Mouse (Mus musculus): ENCODE data around the gene Sox10. TPM values are rescaled to one million over a fixed set of nuclear protein-coding genes. Genes with fewer than 3 reads are reported as not detected.

Gene Sox10
- polyA plus RNA-seq, 1 experiment from 2014 or later: 1.7 TPM

GRCm38 (mm10) chr15:79192885-79193845 is 28.1 kb upstream of the Sox10 start:
- Histone ChIP-seq H3K27me3 (no peaks in the 10 kb centered on the region), H3K27ac (replicated peaks) (peak overlapping the region; percentile 95), H3K4me1 (peaks cover 26% of the 10 kb centered on the region), H3K9me3 (no peaks in the 10 kb centered on the region), H3K4me2 (replicated peaks) (peak overlapping the region; percentile 33), H3K9ac (replicated peaks) (peak overlapping the region; percentile 22), H3K36me3 (no peaks in the 10 kb centered on the region), H3K4me3 (no peak overlapping the region)
- ATAC-seq (replicated peaks): peak; percentile 81
- WGBS: 5% methylated on average over 27 of the region's 27 CpGs

GRCm38 (mm10) chr15:79192450-79192849 is 27.4 kb upstream of the Sox10 start:
- 67% methylated on average over 6 of the region's 6 CpGs for WGBS
- Histone ChIP-seq H3K9me3 (no peaks in the 10 kb centered on the region), H3K4me2 (replicated peaks) (0 out of 2 replicates have a peak overlapping the region, but pooled peaks have one; percentile 33), H3K9ac (replicated peaks) (no peak overlapping the region), H3K27ac (replicated peaks) (peak overlapping the region; percentile 95), H3K4me3 (no peak overlapping the region), H3K4me1 (peaks cover 26% of the 10 kb centered on the region), H3K27me3 (no peaks in the 10 kb centered on the region), H3K36me3 (no peaks in the 10 kb centered on the region)
- 0 out of 2 replicates have a peak, but pooled peaks have one; percentile 16 for ATAC-seq (replicated peaks)

DNA sequence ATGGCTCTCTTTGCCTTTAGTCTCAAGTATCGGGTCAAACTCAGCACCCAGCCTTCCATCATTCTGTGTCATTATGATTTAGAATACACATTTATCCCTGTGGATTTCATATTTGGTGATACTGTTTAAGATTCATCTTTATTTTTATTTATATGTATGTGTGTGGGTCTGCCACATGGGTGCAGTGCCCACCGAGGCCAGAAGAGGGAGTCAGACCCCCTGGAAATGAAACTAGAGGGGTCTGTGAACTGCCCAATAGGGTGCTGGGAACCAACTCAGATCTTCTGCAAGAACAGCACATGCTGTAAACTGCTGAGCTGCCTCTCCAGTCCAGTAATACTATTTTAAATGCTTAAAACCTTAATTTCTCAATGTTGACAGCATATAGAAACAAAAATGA is 26.4 kb upstream of the Sox10 start:
- no peak for ATAC-seq (replicated peaks)
- 94% methylated on average over 2 of the region's 2 CpGs for WGBS
- Histone ChIP-seq H3K9ac (replicated peaks) (no peak overlapping the region), H3K4me2 (replicated peaks) (no peak overlapping the region), H3K4me1 (peaks cover 26% of the 10 kb centered on the region), H3K36me3 (no peaks in the 10 kb centered on the region), H3K4me3 (no peak overlapping the region), H3K9me3 (no peaks in the 10 kb centered on the region), H3K27me3 (no peaks in the 10 kb centered on the region), H3K27ac (replicated peaks) (no peak overlapping the region)

- ATAC-seq (replicated peaks): no peak
- no peak overlapping the region for H3K4me2 ChIP-seq (replicated peaks)
- WGBS: 90% methylated on average over 8 of the region's 8 CpGs
- no peaks in the 10 kb centered on the region for H3K9me3 ChIP-seq
- H3K9ac ChIP-seq (replicated peaks): no peak overlapping the region
- H3K27me3 ChIP-seq: no peaks in the 10 kb centered on the region
- H3K36me3 ChIP-seq: no peaks in the 10 kb centered on the region
- peaks cover 6% of the 10 kb centered on the region for H3K4me1 ChIP-seq
- H3K4me3 ChIP-seq: no peak overlapping the region
- no peak overlapping the region for H3K27ac ChIP-seq (replicated peaks)
Observed at GRCm38 (mm10) chr15:79187819-79188218, 22.8 kb upstream of the Sox10 start.

- H3K4me3 ChIP-seq: no peak overlapping the region
- 74% methylated on average over 10 of the region's 10 CpGs for WGBS
- H3K4me2 ChIP-seq (replicated peaks): no peak overlapping the region
- H3K36me3 ChIP-seq: no peaks in the 10 kb centered on the region
- H3K9me3 ChIP-seq: no peaks in the 10 kb centered on the region
- no peak for ATAC-seq (replicated peaks)
- no peaks in the 10 kb centered on the region for H3K4me1 ChIP-seq
- no peak overlapping the region for H3K27ac ChIP-seq (replicated peaks)
- H3K27me3 ChIP-seq: no peaks in the 10 kb centered on the region
- H3K9ac ChIP-seq (replicated peaks): no peak overlapping the region
Observed at GRCm38 (mm10) chr15:79185213-79185612, 20.2 kb upstream of the Sox10 start.

DNA sequence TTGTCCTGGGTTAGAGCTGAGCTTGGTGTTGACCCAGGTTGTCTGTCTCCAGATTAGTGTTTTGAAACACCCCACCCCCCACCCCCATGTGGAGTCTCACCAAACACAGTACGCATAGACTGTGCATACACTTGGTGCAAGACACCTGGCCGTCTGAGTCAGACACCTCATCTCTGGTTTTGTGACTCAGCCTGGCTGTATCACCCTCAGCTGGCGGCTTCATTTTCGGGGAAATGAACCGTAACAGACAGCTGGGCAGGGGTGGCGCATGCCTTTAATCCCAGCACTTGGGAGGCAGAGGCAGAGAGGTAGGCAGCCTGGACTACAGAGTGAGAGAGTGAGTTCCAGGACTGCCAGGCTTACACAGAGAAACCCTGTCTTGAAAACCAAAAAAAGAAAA is 11.9 kb upstream of the Sox10 start:
- H3K9ac ChIP-seq (replicated peaks): no peak overlapping the region
- H3K4me3 ChIP-seq: no peak overlapping the region
- H3K36me3 ChIP-seq: no peaks in the 10 kb centered on the region
- ATAC-seq (replicated peaks): no peak
- H3K9me3 ChIP-seq: no peaks in the 10 kb centered on the region
- H3K27ac ChIP-seq (replicated peaks): no peak overlapping the region
- H3K4me2 ChIP-seq (replicated peaks): no peak overlapping the region
- H3K4me1 ChIP-seq: no peaks in the 10 kb centered on the region
- no peaks in the 10 kb centered on the region for H3K27me3 ChIP-seq
- WGBS: 47% methylated on average over 6 of the region's 6 CpGs

GRCm38 (mm10) chr15:79166712-79167111 is 1.7 kb upstream of the Sox10 start:
- peaks cover 39% of the 10 kb centered on the region for H3K27me3 ChIP-seq
- no peak overlapping the region for H3K27ac ChIP-seq (replicated peaks)
- ATAC-seq (replicated peaks): no peak
- H3K4me3 ChIP-seq: no peak overlapping the region
- H3K9ac ChIP-seq (replicated peaks): no peak overlapping the region
- no peaks in the 10 kb centered on the region for H3K36me3 ChIP-seq
- H3K4me2 ChIP-seq (replicated peaks): no peak overlapping the region
- 63% methylated on average over 8 of the region's 8 CpGs for WGBS
- no peaks in the 10 kb centered on the region for H3K4me1 ChIP-seq
- no peaks in the 10 kb centered on the region for H3K9me3 ChIP-seq

DNA sequence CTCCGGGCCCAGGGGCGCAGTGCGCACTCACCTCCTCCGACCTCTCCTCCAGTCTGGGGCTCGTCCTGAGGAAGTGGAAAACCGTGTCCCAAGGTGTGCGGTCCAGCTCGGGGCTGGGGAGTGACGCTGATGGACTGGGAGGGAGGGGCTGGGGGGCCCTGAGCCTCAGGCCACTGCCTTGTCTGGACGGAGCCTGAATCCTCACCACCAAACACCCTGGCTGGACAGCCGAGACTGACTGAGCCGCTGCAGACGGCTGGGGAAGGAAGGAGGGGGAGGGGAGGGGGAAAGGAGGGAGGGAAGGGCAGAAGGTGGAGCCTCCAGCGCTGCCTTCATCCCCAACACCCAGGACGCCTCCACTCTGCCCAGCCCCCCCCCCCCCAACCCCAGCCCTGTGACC is 789 bp downstream of the Sox10 start:
- WGBS: 8% methylated on average over 15 of the region's 15 CpGs

GRCm38 (mm10) chr15:79162822-79163221 is 2.2 kb downstream of the Sox10 start:
- no peak overlapping the region for H3K4me3 ChIP-seq

More for the DNA sequence above, 789 bp downstream of the Sox10 start:
- Histone ChIP-seq H3K4me2 (replicated peaks) (no peak overlapping the region), H3K4me3 (no peak overlapping the region), H3K4me1 (no peaks in the 10 kb centered on the region), H3K27me3 (peaks cover 43% of the 10 kb centered on the region), H3K36me3 (no peaks in the 10 kb centered on the region), H3K27ac (replicated peaks) (no peak overlapping the region), H3K9me3 (no peaks in the 10 kb centered on the region), H3K9ac (replicated peaks) (no peak overlapping the region)
- no peak for ATAC-seq (replicated peaks)

GRCm38 (mm10) chr15:79162301-79162700 is 2.7 kb downstream of the Sox10 start:
- Histone ChIP-seq H3K27ac (replicated peaks) (no peak overlapping the region), H3K4me1 (no peaks in the 10 kb centered on the region), H3K9me3 (no peaks in the 10 kb centered on the region), H3K4me3 (no peak overlapping the region), H3K4me2 (replicated peaks) (no peak overlapping the region), H3K36me3 (no peaks in the 10 kb centered on the region), H3K27me3 (peaks cover 43% of the 10 kb centered on the region), H3K9ac (replicated peaks) (no peak overlapping the region)
- ATAC-seq (replicated peaks): no peak
- WGBS: 70% methylated on average over 7 of the region's 7 CpGs

More at GRCm38 (mm10) chr15:79162822-79163221, 2.2 kb downstream of the Sox10 start:
- Histone ChIP-seq H3K36me3 (no peaks in the 10 kb centered on the region), H3K4me1 (no peaks in the 10 kb centered on the region), H3K27ac (replicated peaks) (no peak overlapping the region), H3K4me2 (replicated peaks) (no peak overlapping the region), H3K9me3 (no peaks in the 10 kb centered on the region), H3K9ac (replicated peaks) (no peak overlapping the region), H3K27me3 (peaks cover 43% of the 10 kb centered on the region)
- 54% methylated on average over 14 of the region's 14 CpGs for WGBS
- ATAC-seq (replicated peaks): no peak

DNA sequence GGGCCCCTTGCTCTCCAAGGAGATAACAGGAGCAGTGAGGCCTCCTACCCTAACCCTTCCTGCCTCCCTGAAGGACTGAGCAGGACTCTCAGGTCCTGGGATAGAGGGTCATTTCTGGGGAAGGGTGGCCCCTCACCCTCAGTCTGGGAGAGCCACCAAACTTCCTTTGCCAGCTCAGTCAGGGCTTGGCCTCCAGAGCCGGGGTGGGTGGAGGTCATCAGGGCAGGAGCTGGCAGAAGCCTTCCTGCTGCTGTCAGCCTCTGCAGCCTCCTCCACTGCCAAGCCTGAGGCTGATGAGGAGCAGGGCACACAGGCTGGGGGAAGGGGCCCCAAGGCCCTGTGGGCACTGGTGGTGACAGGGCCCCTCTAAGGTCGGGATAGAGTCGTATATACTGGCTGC is 9.5 kb downstream of the Sox10 start:
- Histone ChIP-seq H3K9me3 (no peaks in the 10 kb centered on the region), H3K9ac (replicated peaks) (no peak overlapping the region), H3K4me1 (peaks cover 13% of the 10 kb centered on the region), H3K27me3 (no peaks in the 10 kb centered on the region; the same call in 1 of the 2 replicates), H3K36me3 (peaks cover 8% of the 10 kb centered on the region), H3K4me2 (replicated peaks) (no peak overlapping the region), H3K27ac (replicated peaks) (no peak overlapping the region), H3K4me3 (no peak overlapping the region)
- 35% methylated on average over 3 of the region's 3 CpGs for WGBS
- no peak for ATAC-seq (replicated peaks)

DNA sequence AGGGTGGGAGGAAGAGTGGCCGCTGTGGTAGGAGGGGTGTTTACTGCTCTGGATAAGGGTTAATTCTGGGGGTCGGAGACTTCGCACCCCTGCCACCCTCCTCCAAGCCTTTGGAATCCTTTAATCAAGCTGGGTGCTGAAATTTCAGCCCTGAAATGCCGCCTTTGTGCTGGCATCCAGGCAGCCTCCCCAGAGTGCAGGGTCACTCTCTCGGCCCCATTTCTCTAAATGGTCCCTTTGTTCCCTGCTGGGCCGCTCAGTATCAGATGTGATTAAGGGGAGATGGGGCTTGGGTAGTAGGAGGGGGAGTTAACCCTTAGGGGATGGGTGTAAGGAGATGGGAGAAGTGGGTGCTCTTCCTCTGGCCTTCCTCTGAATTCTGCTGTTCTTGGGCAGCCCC is 12.3 kb downstream of the Sox10 start:
- Histone ChIP-seq H3K4me2 (replicated peaks) (no peak overlapping the region), H3K36me3 (peaks cover 15% of the 10 kb centered on the region), H3K27ac (replicated peaks) (peak overlapping the region; percentile 72), H3K4me1 (peaks cover 13% of the 10 kb centered on the region), H3K9me3 (no peaks in the 10 kb centered on the region), H3K9ac (replicated peaks) (no peak overlapping the region), H3K27me3 (no peaks in the 10 kb centered on the region), H3K4me3 (no peak overlapping the region)
- 34% methylated on average over 6 of the region's 6 CpGs for WGBS
- no peak for ATAC-seq (replicated peaks)
